Mouse (Mus musculus) kidney, adult 2 months (tissue): ENCODE measurements around the gene Slc26a3. TPM values are rescaled to one million over a fixed set of nuclear protein-coding genes. Genes with fewer than 3 reads are reported as not detected.
A peak's percentile ranks its signal among the peaks of the same experiment; 100 is the strongest.

Experiments
- DNase-seq: peaks from one replicate; pipeline ENCODE4 v3.0.0; 2021
- H3K27ac ChIP-seq: fragments of 200-500 bp; 2 replicates; pipeline ENCODE4 v1.5.1; 2012; ENCODE audit warnings: low read depth, low read length, control low read depth, inconsistent platforms; ENCODE audit not compliant: insufficient read depth
- H3K27me3 ChIP-seq: fragments of 200-500 bp; replicated peaks from 2 replicates; pipeline ENCODE4 v1.6.1; 2012; ENCODE audit warnings: mild to moderate bottlenecking, moderate library complexity, low read length, inconsistent platforms; ENCODE audit not compliant: control insufficient read depth, insufficient read depth
- H3K36me3 ChIP-seq: fragments of 200-500 bp; 2 replicates; pipeline ENCODE4 v1.6.1; 2012; ENCODE audit warnings: mild to moderate bottlenecking, moderate library complexity, low read length, inconsistent platforms; ENCODE audit not compliant: control insufficient read depth, insufficient read depth
- H3K4me1 ChIP-seq: fragments of 200-500 bp; 2 replicates; pipeline ENCODE4 v1.6.1; 2011; ENCODE audit warnings: low read length; ENCODE audit not compliant: control insufficient read depth, insufficient read depth
- H3K4me3 ChIP-seq: fragments of 200-500 bp; 2 replicates; pipeline ENCODE4 v1.5.1; 2011; ENCODE audit warnings: mild to moderate bottlenecking, low read depth, low read length, control low read depth; ENCODE audit not compliant: insufficient read depth
- CTCF ChIP-seq: fragments of 200-500 bp; conservative IDR thresholded peaks from 2 replicates; pipeline ENCODE4 v1.5.1; 2011; ENCODE audit warnings: low read depth, mild to moderate bottlenecking, control low read depth, low read length, moderate library complexity, mixed read lengths; ENCODE audit not compliant: insufficient read depth, insufficient read length
- POLR2A ChIP-seq: fragments of 200-500 bp; IDR thresholded peaks from one replicate; pipeline ENCODE4 v1.6.1; 2011; ENCODE audit warnings: low read depth, low read length, control low read depth
- WGBS: fragments of 180-500 bp; shearing (Covaris S2); methylation state at CpG from one replicate; pipeline ENCODE4 v1.1.7; 2018; 5-methylcytosine and 5-hydroxymethylcytosine counted together
- polyA plus RNA-seq: library from polyadenylated mRNA; depleted of rRNA; stranded (reverse); fragments of >200 nt; gene quantifications from 2 replicates; pipeline ENCODE4 v1.2.3, GENCODE M21; 2012

Slc26a3 gene
- polyA plus RNA-seq, 1 experiment = 0.05 TPM

- no peak for TF ChIP-seq CTCF
- TF ChIP-seq POLR2A = no peak
- Histone ChIP-seq H3K36me3 (no peaks in the 10 kb centered on the region), H3K27ac (no peak overlapping the region), H3K4me1 (no peaks in the 10 kb centered on the region), H3K4me3 (no peak overlapping the region), H3K27me3 (no peaks in the 10 kb centered on the region)
- 64% methylated on average over 3 of the region's 3 CpGs for WGBS
- DNase-seq = no peak
These were observed 31.4 kb downstream of the Slc26a3 start for GRCm38 (mm10) chr12:31421901-31422574.

GRCm38 (mm10) chr12:31437791-31438190 is 47.1 kb downstream of the Slc26a3 start:
- no peak for DNase-seq
- H3K4me3 ChIP-seq = no peak overlapping the region

DNA sequence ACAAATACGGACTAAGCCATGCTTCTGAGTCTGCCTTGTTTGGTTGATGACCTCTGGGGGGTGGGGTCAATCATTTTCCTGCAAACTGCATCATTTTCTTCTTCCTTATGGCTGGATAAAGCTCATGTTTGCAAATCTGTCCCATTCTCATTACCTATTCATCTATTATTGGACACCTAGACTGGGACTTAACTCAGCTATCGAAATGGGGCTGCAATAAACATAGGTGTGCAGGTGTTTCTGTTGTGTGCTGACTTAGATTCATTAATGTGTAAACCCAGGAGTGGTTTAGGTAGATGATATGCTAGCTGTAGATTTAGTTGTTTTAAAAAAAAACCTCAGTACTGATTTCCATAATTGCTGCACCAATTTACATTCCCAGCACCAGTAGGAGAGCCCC is 48.9 kb downstream of the Slc26a3 start:
- 62% methylated on average over 2 of the region's 2 CpGs for WGBS
- H3K27ac ChIP-seq = no peak overlapping the region
- TF ChIP-seq POLR2A = no peak
- no peak for TF ChIP-seq CTCF

More at GRCm38 (mm10) chr12:31437791-31438190, 47.1 kb downstream of the Slc26a3 start:
- Histone ChIP-seq H3K27me3 (no peaks in the 10 kb centered on the region), H3K27ac (no peak overlapping the region), H3K36me3 (no peaks in the 10 kb centered on the region), H3K4me1 (no peaks in the 10 kb centered on the region)
- WGBS = 74% methylated on average over 6 of the region's 6 CpGs
- no peak for TF ChIP-seq CTCF
- no peak for TF ChIP-seq POLR2A

DNA sequence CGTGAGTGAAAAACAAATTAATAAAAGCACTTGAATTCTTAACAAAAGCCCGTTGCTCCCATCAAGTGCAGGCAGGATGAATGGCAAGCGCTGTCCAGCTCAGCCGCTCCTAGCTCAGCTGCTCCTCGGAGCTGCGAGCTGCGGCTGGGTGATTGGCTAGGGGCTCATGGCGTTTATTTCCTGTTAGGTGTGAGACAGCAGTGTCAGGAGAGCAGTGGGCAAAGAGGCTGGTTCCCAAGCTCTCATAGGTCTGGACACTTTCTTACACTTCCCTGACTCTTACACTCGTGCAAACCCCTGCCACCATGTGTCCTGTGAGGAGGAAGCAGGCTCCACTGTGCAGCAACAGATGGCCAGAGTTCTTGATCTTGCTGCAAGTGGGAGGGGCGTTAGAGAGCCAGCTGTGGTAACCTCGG is 53.5 kb downstream of the Slc26a3 start:
- DNase-seq = no peak
- WGBS = 1% methylated on average over 11 of the region's 11 CpGs
- no peaks in the 10 kb centered on the region for H3K4me1 ChIP-seq
- H3K4me3 ChIP-seq = no peak overlapping the region
- peaks cover 3% of the 10 kb centered on the region; the same call in 1 of the 2 replicates for H3K27me3 ChIP-seq
- TF ChIP-seq CTCF = no peak
- TF ChIP-seq POLR2A = no peak
- no peak overlapping the region for H3K27ac ChIP-seq
- no peaks in the 10 kb centered on the region for H3K36me3 ChIP-seq

More for the DNA sequence above, 48.9 kb downstream of the Slc26a3 start:
- DNase-seq = no peak
- Histone ChIP-seq H3K4me1 (no peaks in the 10 kb centered on the region), H3K4me3 (no peak overlapping the region), H3K27me3 (peaks cover 3% of the 10 kb centered on the region; the same call in 1 of the 2 replicates), H3K36me3 (no peaks in the 10 kb centered on the region)

GRCm38 (mm10) chr12:31444827-31445226 is 54.2 kb downstream of the Slc26a3 start:
- Histone ChIP-seq H3K27ac (no peak overlapping the region), H3K4me3 (no peak overlapping the region), H3K27me3 (peaks cover 3% of the 10 kb centered on the region; the same call in 1 of the 2 replicates), H3K4me1 (no peaks in the 10 kb centered on the region), H3K36me3 (no peaks in the 10 kb centered on the region)
- 40% methylated on average over 6 of the region's 6 CpGs for WGBS
- TF ChIP-seq CTCF (no peak), POLR2A (no peak)
- DNase-seq = peak; percentile 8

GRCm38 (mm10) chr12:31449341-31449740 is 58.7 kb downstream of the Slc26a3 start:
- DNase-seq = no peak
- Histone ChIP-seq H3K36me3 (no peaks in the 10 kb centered on the region), H3K27me3 (no peaks in the 10 kb centered on the region; the same call in 1 of the 2 replicates), H3K27ac (no peak overlapping the region), H3K4me3 (no peak overlapping the region), H3K4me1 (no peaks in the 10 kb centered on the region)
- TF ChIP-seq CTCF = no peak
- TF ChIP-seq POLR2A = no peak
- 76% methylated on average over 3 of the region's 3 CpGs for WGBS

DNA sequence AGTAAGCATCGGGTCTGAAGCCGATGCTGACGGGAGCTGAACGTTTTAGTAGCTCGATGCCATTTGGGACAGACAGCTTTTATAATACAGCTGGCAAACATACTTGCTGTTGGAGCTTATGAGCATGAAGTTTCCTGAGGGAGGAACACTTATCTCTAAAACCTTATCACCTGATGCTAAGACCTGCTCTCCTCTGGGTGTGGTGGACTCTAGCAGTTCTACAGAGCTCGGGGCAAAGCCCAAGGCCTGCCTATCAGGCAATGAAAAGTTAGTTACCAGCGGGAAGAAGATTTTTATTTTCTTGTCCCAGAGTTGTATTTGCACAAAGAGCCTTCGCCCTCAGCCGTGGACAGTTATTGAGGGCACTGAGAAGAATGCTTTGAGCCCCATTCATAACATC is 65.6 kb downstream of the Slc26a3 start:
- H3K36me3 ChIP-seq = no peaks in the 10 kb centered on the region
- H3K27me3 ChIP-seq = no peaks in the 10 kb centered on the region
- no peak for DNase-seq
- no peak overlapping the region for H3K4me3 ChIP-seq
- H3K27ac ChIP-seq = no peak overlapping the region
- no peaks in the 10 kb centered on the region for H3K4me1 ChIP-seq
- TF ChIP-seq POLR2A (no peak), CTCF (no peak)
- WGBS = 87% methylated on average over 9 of the region's 9 CpGs

- no peak overlapping the region for H3K4me3 ChIP-seq
- no peaks in the 10 kb centered on the region for H3K27me3 ChIP-seq
- 52% methylated on average over 4 of the region's 4 CpGs for WGBS
- H3K4me1 ChIP-seq = no peaks in the 10 kb centered on the region
- H3K27ac ChIP-seq = no peak overlapping the region
- no peak for DNase-seq
- no peak for TF ChIP-seq CTCF
- no peak for TF ChIP-seq POLR2A
- no peaks in the 10 kb centered on the region for H3K36me3 ChIP-seq
These were observed 67.8 kb downstream of the Slc26a3 start for GRCm38 (mm10) chr12:31458474-31458873.
